Mouse (Mus musculus) embryonic fibroblast, embryonic 13.5 days (primary cell): Measurements from ENCODE around the gene Sult2b1.

ENCODE experiments used
- CTCF ChIP-seq: IDR thresholded peaks from 2 replicates; pipeline ENCODE4 v1.5.1; 2011; ENCODE audit warnings: mild to moderate bottlenecking, control low read depth, low read length, moderate library complexity, borderline replicate concordance; ENCODE audit not compliant: insufficient read depth
- POLR2A ChIP-seq: IDR thresholded peaks from 2 replicates; pipeline ENCODE4 v1.6.1; 2011; ENCODE audit warnings: low read depth, mild to moderate bottlenecking, control low read depth, low read length, moderate library complexity

- TF ChIP-seq CTCF = no peak
- TF ChIP-seq POLR2A = no peak
Measured at GRCm38 (mm10) chr7:45831128-45831525, 46.7 kb upstream of the Sult2b1 start.
